Mouse (Mus musculus): Measurements from ENCODE around the gene Cfap100.

DNA sequence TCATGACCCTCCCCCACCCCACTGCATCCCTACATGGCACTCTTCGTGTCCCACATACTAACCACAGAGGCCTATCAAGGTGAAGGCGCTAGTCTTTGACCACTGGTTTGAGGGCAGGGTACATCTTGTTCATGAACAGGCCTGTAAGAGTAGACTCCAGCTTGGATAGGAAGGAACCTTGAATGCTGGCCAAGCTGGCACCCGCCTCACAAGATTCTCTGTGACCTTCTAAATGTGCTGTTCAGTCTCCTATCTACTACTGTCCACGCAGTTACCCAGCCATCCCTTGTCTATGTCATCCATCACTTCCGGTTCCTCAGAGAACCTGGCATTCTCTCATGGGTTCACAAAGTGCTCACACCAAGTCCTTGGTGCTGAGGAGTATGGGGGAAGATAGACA, 65.3 kb downstream of the Cfap100 start:
- TF ChIP-seq CTCF (IDR thresholded peaks at IDR 0.05; ENCODE audit: low read depth, low read length): no peak
- no peak for TF ChIP-seq POLR2A (IDR thresholded peaks at IDR 0.05; ENCODE audit: extremely low read depth, insufficient read depth, low read length)
